9 mouse cellular contexts compared by ENCODE assay signal in genomic region chr5:104108879-104109369, GRCm38 (mm10). TPM values are rescaled to one million over a fixed set of nuclear protein-coding genes. Genes with fewer than 3 reads are reported as not detected.
DNase-seq lines count a peak whose midpoint lies in the region; ATAC-seq and TF ChIP-seq lines count a peak whose summit lies in the region.
"Had no signal": no experiment of that assay in that cellular context is flagged by ENCODE, and none has a peak within 500 bp of the region (broad histone marks: within the 10 kb centered on the region; RNA-seq: fewer than 3 reads in every experiment).

No protein-coding gene starts in this region.

- TF ChIP-seq POLR2A in ES-Bruce4 (IDR thresholded peaks at IDR 0.05; ENCODE audit: insufficient read depth, low read length), result no peak

- peak; percentile 27 for DNase-seq in adrenal gland, postnatal 14 days
- DNase-seq in adrenal gland, postnatal 25 days, result no peak
- DNase-seq in induced T-regulatory cell, adult 2 months (ENCODE audit: low read depth), result peak; percentile 31
- peak; percentile 75 for DNase-seq in mesoderm, embryonic 11.5 days (ENCODE audit: low read depth, low spot score)
- no peak for DNase-seq in gastrocnemius, postnatal 25 days

- H3K9ac ChIP-seq in ES-Bruce4 (ENCODE audit: low read depth, poor library complexity, severe bottlenecking), result no peak overlapping the region
- peak overlapping the region; percentile 56 for H3K9ac ChIP-seq in embryonic facial prominence, embryonic 13.5 days
- peak overlapping the region; percentile 59 for H3K9ac ChIP-seq in stomach, embryonic 16.5 days (ENCODE audit: low read length)

- no peaks in the 10 kb centered on the region for H3K27me3 ChIP-seq in ES-Bruce4 (ENCODE audit: control insufficient read depth, insufficient read depth, low read length, poor library complexity, severe bottlenecking)
- H3K27me3 ChIP-seq in embryonic facial prominence, embryonic 13.5 days, result no peaks in the 10 kb centered on the region
- H3K27me3 ChIP-seq in stomach, embryonic 16.5 days (ENCODE audit: control insufficient read depth, insufficient read depth, low read length), result no peaks in the 10 kb centered on the region

- TF ChIP-seq CTCF in ES-Bruce4 (IDR thresholded peaks at IDR 0.05; ENCODE audit: low read depth, low read length), result no peak

- WGBS in embryonic facial prominence, embryonic 13.5 days, result 5% methylated on average over 18 of the region's 18 CpGs
- WGBS in stomach, embryonic 16.5 days, result 18% methylated on average over 18 of the region's 18 CpGs

- peaks cover 22% of the 10 kb centered on the region for H3K4me1 ChIP-seq in ES-Bruce4 (ENCODE audit: control insufficient read depth, insufficient read depth, low read length)
- H3K4me1 ChIP-seq in embryonic facial prominence, embryonic 13.5 days, result peaks cover 53% of the 10 kb centered on the region
- H3K4me1 ChIP-seq in stomach, embryonic 16.5 days (ENCODE audit: control insufficient read depth, insufficient read depth, low read length), result peaks cover 33% of the 10 kb centered on the region

- peak; percentile 65 for TF ChIP-seq EP300 in ES-Bruce4 (IDR thresholded peaks at IDR 0.05; ENCODE audit: insufficient read depth, low read depth, low read length)

- H3K27ac ChIP-seq in ES-Bruce4 (ENCODE audit: insufficient read depth, low read length), result peak overlapping the region; percentile 71
- peak overlapping the region; percentile 62 for H3K27ac ChIP-seq in embryonic facial prominence, embryonic 13.5 days
- H3K27ac ChIP-seq in stomach, embryonic 16.5 days (ENCODE audit: low read length), result peak overlapping the region; percentile 91

- no peak overlapping the region for H3K4me3 ChIP-seq in ES-Bruce4 (ENCODE audit: low read depth, low read length)
- peak overlapping the region; percentile 30 for H3K4me3 ChIP-seq in embryonic facial prominence, embryonic 13.5 days
- peak overlapping the region; percentile 24 for H3K4me3 ChIP-seq in stomach, embryonic 16.5 days (replicated peaks; ENCODE audit: low read length)

- H3K36me3 ChIP-seq in ES-Bruce4 (ENCODE audit: control insufficient read depth, insufficient read depth, low read length, poor library complexity, severe bottlenecking), result no peaks in the 10 kb centered on the region
- H3K36me3 ChIP-seq in embryonic facial prominence, embryonic 13.5 days, result no peaks in the 10 kb centered on the region
- no peaks in the 10 kb centered on the region for H3K36me3 ChIP-seq in stomach, embryonic 16.5 days (ENCODE audit: control insufficient read depth, insufficient read depth, low read length)

- H3K4me2 ChIP-seq in embryonic facial prominence, embryonic 13.5 days, result peak overlapping the region; percentile 60
- peak overlapping the region; percentile 59 for H3K4me2 ChIP-seq in stomach, embryonic 16.5 days (ENCODE audit: low read depth, low read length)

- no peak for ATAC-seq in embryonic facial prominence, embryonic 13.5 days (ENCODE audit: insufficient number of reproducible peaks, insufficient read depth, low FRiP score, low TSS enrichment, low read depth)
- ATAC-seq in stomach, embryonic 16.5 days (ENCODE audit: insufficient read depth, low FRiP score), result 0 out of 2 replicates have a peak, but pooled peaks have one; percentile 9

- H3K9me3 ChIP-seq in ES-Bruce4 (replicated peaks; ENCODE audit: control insufficient read depth, insufficient read depth, low read length, poor library complexity, severe bottlenecking), result no peaks in the 10 kb centered on the region
- no peaks in the 10 kb centered on the region for H3K9me3 ChIP-seq in embryonic facial prominence, embryonic 13.5 days
- H3K9me3 ChIP-seq in stomach, embryonic 16.5 days (replicated peaks; ENCODE audit: control insufficient read depth, low read length), result no peaks in the 10 kb centered on the region

RNA-seq across cellular contexts. Expression of gene Sparcl1, which starts 4.6 kb away (rescaled TPM):
- 113 and 137 TPM in 2 replicates for total RNA-seq in adrenal gland, postnatal 14 days (2021)
- 24.7 and 25.0 TPM in 2 replicates for total RNA-seq in adrenal gland, postnatal 25 days (2021)
- 0.40 TPM in 1 of 2 replicates, not detected in the other for polyA plus RNA-seq in ES-Bruce4 (2011; ENCODE audit: insufficient read depth, insufficient read length, low read depth, missing spikeins)
- polyA plus RNA-seq in embryonic facial prominence, embryonic 13.5 days (2015; fragmentation: Nextera tagmentation; extraction: Ambion mirVana), result 46.6 and 53.7 TPM in 2 replicates
- polyA plus RNA-seq in stomach, embryonic 16.5 days (2015; fragmentation: Nextera tagmentation; extraction: Ambion mirVana), result 380 and 388 TPM in 2 replicates
- 100 to 1,000 TPM; 106 to 110 TPM for total RNA-seq in gastrocnemius, postnatal 25 days (2021)

RNA-seq across cellular contexts. Expression of gene Gm17660, which starts 31.5 kb away (rescaled TPM):
- not detected in 2 replicates for total RNA-seq in adrenal gland, postnatal 14 days (2021)
- total RNA-seq in adrenal gland, postnatal 25 days (2021), result not detected in 2 replicates
- polyA plus RNA-seq in ES-Bruce4 (2011; ENCODE audit: insufficient read depth, insufficient read length, low read depth, missing spikeins), result not detected in 2 replicates
- not detected in 2 replicates for polyA plus RNA-seq in embryonic facial prominence, embryonic 13.5 days (2015; fragmentation: Nextera tagmentation; extraction: Ambion mirVana)
- 0.57 TPM in 1 of 2 replicates, not detected in the other for polyA plus RNA-seq in stomach, embryonic 16.5 days (2015; fragmentation: Nextera tagmentation; extraction: Ambion mirVana)
- total RNA-seq in gastrocnemius, postnatal 25 days (2021), result not detected
- polyA plus RNA-seq: gonadal fat pad, adult 2 months had no signal

Comparison
In these comparisons a context has a peak if more than half of its experiments do, and no peak if none do; other contexts are left out.
1. DNase-seq: peak in adrenal gland, postnatal 14 days (single experiment), induced T-regulatory cell, adult 2 months (single experiment) and mesoderm, embryonic 11.5 days (single experiment); none in adrenal gland, postnatal 25 days (single experiment) and gastrocnemius, postnatal 25 days (single experiment).
2. Peak in every context shown above with its lines, with median percentiles within 50 percentile points of each other: H3K27ac ChIP-seq.